Mouse (Mus musculus): ENCODE results near the gene Vmn1r184.
"Not testable (repeated sequence)": the region's sequence is repeated elsewhere in the genome, so short reads cannot be mapped to it uniquely, and the experiment has no call there.

Gene Vmn1r184

GRCm38 (mm10) chr7:26260034-26260433 lies at the start of gene Vmn1r184:
TSS of gene Vmn1r184 (plus strand) at chr7:26260334.
- in situ Hi-C loops (cut with MboI) = not testable (repeated sequence)

- in situ Hi-C loops (cut with MboI) = not testable (repeated sequence)
Observed at GRCm38 (mm10) chr7:26303429-26304166, 43.5 kb downstream of the Vmn1r184 start.

- in situ Hi-C loops (cut with MboI) = not testable (repeated sequence)
Observed at GRCm38 (mm10) chr7:26306926-26307325, 46.8 kb downstream of the Vmn1r184 start, which contains the start of gene Cyp2a4. TSS of gene Cyp2a4 (plus strand) at chr7:26307169.

GRCm38 (mm10) chr7:26311786-26312185 lies 51.7 kb downstream of the Vmn1r184 start:
- in situ Hi-C loops (cut with MboI) = not testable (repeated sequence)

- in situ Hi-C loops (cut with MboI) = not testable (repeated sequence)
Observed at GRCm38 (mm10) chr7:26315194-26315593, 55.1 kb downstream of the Vmn1r184 start.

- in situ Hi-C loops (cut with MboI) = not testable (repeated sequence)
Observed at GRCm38 (mm10) chr7:26315809-26316208, 55.7 kb downstream of the Vmn1r184 start.
